Mouse (Mus musculus): Measurements from ENCODE around the gene Pam16. TPM values are rescaled to one million over a fixed set of nuclear protein-coding genes. Genes with fewer than 3 reads are reported as not detected.
"Not testable (repeated sequence)": the region's sequence is repeated elsewhere in the genome, so short reads cannot be mapped to it uniquely, and the experiment has no call there.

The Pam16 gene
- total RNA-seq, 2 experiments from 2014 or later, result 108 to 113 TPM

GRCm38 (mm10) chr16:4593971-4594813 is 30.6 kb downstream of the Pam16 start, which contains the start of gene Glis2:
Gene Glis2 (plus strand): TSS chr16:4594713.
- DNase-seq (ENCODE audit: low spot score), result no peak

DNA sequence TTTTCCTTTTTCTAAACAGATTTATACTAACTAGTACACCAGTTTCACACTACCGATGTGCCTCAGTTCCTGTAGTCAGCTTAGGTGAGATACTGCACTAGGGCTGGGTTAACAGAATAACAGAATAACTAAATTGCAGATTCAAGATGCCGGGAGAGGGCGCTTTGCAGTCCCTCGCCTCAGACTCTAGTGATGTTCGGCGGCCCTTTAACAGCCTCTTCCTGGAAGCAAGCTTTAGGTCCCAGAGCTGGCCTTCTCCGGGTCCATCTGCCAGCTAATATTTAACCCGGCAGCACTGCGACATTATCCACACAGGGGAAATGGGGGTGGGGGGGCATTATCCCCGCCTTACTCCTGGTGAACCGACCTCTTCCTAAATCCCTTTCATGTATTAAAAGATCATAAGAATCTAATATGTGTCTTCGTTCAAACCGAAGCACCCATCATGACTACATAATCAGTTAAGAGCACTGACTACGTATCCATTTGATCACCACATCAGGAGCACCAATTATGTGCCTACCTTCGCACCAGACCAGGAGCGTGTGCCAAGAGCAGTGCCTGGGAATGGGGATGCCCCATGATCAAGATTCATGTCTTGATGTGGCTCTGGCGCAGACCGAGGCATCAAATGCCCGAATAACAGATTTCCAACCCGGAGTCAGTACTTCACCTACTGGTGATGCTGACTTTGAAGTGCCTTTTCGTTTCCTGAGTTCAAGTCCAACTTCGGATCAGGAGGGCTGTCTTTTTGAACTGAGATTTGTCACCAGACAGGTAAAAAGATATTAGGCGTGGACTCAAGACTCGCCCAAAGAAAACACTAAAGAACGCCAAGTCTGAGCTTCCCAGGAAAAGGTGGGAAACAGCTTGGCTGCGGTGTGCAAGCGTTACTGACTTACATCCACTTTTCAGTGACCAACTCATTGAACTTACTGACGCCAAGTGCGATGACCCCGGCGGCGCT is 31.6 kb downstream of the Pam16 start:
- DNase-seq (ENCODE audit: low spot score), result peak; percentile 54

- DNase-seq (ENCODE audit: low spot score), result no peak
These were observed 34.6 kb downstream of the Pam16 start for GRCm38 (mm10) chr16:4590236-4590635.

- no peak for DNase-seq (ENCODE audit: low spot score)
These were observed 37.1 kb downstream of the Pam16 start for GRCm38 (mm10) chr16:4587516-4588210.

- peak; percentile 97 for DNase-seq (ENCODE audit: low spot score)
These were observed 38.2 kb downstream of the Pam16 start for GRCm38 (mm10) chr16:4586531-4587123.

- DNase-seq (ENCODE audit: low spot score), result no peak
These were observed 38.9 kb downstream of the Pam16 start for GRCm38 (mm10) chr16:4585642-4586530.

GRCm38 (mm10) chr16:4584438-4584837 is 40.4 kb downstream of the Pam16 start:
- no peak for DNase-seq (ENCODE audit: low spot score)

GRCm38 (mm10) chr16:4583807-4584206 is 41.0 kb downstream of the Pam16 start:
- DNase-seq (ENCODE audit: low spot score), result no peak

DNA sequence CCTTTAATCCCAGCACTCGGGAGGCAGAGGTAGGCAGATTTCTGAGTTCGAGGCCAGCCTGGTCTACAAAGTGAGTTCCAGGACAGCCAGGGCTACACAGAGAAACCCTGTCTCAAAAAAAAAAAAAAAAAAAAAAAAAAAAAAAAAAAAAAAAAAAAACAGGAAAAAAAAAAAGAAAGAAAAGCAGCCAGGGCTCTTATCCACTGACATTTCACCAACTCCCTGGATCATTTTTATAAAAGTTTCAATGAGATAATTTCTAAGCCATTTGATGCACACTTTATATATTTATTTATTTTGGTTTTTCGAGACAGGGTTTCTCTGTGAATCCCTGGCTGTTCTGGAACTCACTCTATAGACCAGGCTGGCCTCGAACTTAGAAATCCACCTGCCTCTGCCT is 43.6 kb downstream of the Pam16 start:
- DNase-seq (ENCODE audit: low spot score), result not testable (repeated sequence)

- no peak for DNase-seq (ENCODE audit: low spot score)
These were observed 46.2 kb downstream of the Pam16 start for GRCm38 (mm10) chr16:4578630-4579029.

DNA sequence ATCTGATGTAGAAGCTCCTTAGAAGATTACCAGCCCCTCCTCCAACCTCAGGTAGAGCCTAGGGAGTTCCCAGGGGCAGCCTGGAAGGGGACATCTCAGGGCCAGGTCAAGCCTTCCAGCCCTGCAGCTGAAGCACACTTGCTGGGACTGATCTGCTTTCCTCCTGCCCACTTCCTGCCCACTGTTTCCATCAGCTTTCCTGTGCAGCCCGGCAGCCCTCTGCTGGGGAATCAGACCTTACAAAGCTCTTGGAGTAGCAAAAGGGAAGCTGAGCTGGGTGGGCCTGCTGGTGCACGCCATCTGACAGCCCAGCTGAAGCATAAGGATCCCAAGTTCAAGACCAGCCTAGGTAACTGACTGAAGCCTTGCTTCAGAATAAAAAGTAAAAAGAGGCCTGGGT is 47.9 kb downstream of the Pam16 start:
- DNase-seq (ENCODE audit: low spot score), result no peak

GRCm38 (mm10) chr16:4576038-4576437 is 48.8 kb downstream of the Pam16 start:
- no peak for DNase-seq (ENCODE audit: low spot score)

- peak; percentile 36 for DNase-seq (ENCODE audit: low spot score)
These were observed 54.1 kb downstream of the Pam16 start for GRCm38 (mm10) chr16:4570737-4571136.

DNA sequence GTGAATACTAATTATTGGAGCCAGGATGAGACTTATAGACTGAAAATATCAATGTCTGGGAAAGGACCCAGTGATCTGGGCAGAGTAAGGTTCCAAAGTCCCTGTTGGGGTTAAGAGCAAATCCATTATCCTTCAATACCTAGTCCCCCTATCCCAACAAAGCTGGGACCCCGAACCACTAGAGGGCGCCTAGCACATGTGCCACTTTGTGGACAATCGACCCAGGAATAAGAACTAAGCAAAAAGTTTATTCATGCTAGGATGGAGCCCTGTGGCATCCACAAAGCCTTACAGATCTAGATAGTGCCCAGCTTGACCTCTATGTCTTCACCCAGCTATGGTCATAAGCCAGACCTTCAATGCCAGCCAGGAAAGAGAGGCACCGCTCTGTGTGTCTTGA is 56.9 kb downstream of the Pam16 start:
- peak; percentile 86 for DNase-seq (ENCODE audit: low spot score)

Other genes starting within 250 kb of the Pam16 start
- 10 to 100 TPM; 33.7 to 36.2 TPM for gene Adcy9, start 204.5 kb downstream of the Pam16 start, total RNA-seq (2021)
- gene Srl, start 83.2 kb downstream of the Pam16 start, total RNA-seq (2021), result 1,000 to 10,000 TPM; 1,111 to 1,154 TPM
- gene Tfap4, start 65.1 kb downstream of the Pam16 start, total RNA-seq (2021), result 1 to 10 TPM; 2.7 to 2.9 TPM
- gene Glis2, start 30.3 kb downstream of the Pam16 start, total RNA-seq (2021), result 1 to 10 TPM; 4.0 to 7.3 TPM
- gene Vasn, start 15.0 kb upstream of the Pam16 start, total RNA-seq (2021), result 1 to 10 TPM; 4.1 to 5.0 TPM
- 100 to 1,000 TPM in 1 of 2 experiments, 10 to 100 TPM in 1; 91.1 to 101 TPM for gene Dnaja3, start 15.0 kb upstream of the Pam16 start, total RNA-seq (2021)
- 10 to 100 TPM; 13.9 to 14.4 TPM for gene Coro7, start 54.8 kb upstream of the Pam16 start, total RNA-seq (2021)
- gene Nmral1, start 94.4 kb upstream of the Pam16 start, total RNA-seq (2021), result 1 to 10 TPM; 2.5 to 2.9 TPM
- 10 to 100 TPM; 37.6 to 46.7 TPM for gene Hmox2, start 101.4 kb upstream of the Pam16 start, total RNA-seq (2021)
- 10 to 100 TPM; 73.7 to 74.7 TPM for gene Cdip1, start 165.3 kb upstream of the Pam16 start, total RNA-seq (2021)
- not detected for gene 4930562C15Rik, start 210.4 kb upstream of the Pam16 start, total RNA-seq (2021)

Data from gastrocnemius, adult 18-20 months (tissue).